Mouse (Mus musculus) CH12.LX (cell line): ENCODE measurements around the gene Eral1. TPM values are rescaled to one million over a fixed set of nuclear protein-coding genes. Genes with fewer than 3 reads are reported as not detected.
"Not testable (repeated sequence)": the region's sequence is repeated elsewhere in the genome, so short reads cannot be mapped to it uniquely, and the experiment has no call there.

Source experiments
- DNase-seq: peaks from one replicate; pipeline ENCODE4 v3.0.0-alpha.2; 2013; ENCODE audit errors: extremely low read depth
- H3K27ac ChIP-seq: 2 replicates; pipeline ENCODE4 v1.5.1; 2012; ENCODE audit warnings: low read depth, mild to moderate bottlenecking, control low read depth, moderate library complexity; ENCODE audit not compliant: insufficient read depth
- H3K27me3 ChIP-seq: replicated peaks from 2 replicates; pipeline ENCODE3; 2012; ENCODE audit warnings: inconsistent platforms
- H3K36me3 ChIP-seq, 2 experiments: replicated peaks in 1 of 2; 2 replicates each; pipeline versions ENCODE3 to v1.6.1; 2012; ENCODE audit warnings: inconsistent platforms in 1 of 2, low read length in 1 of 2, mild to moderate bottlenecking in 1 of 2, mixed read lengths in 1 of 2, moderate library complexity in 1 of 2; ENCODE audit not compliant: control insufficient read depth in 1 of 2, insufficient read depth in 1 of 2
- H3K4me1 ChIP-seq, 2 experiments: 2 replicates each; pipeline ENCODE4 v1.6.1; 2012; ENCODE audit warnings: inconsistent platforms in 1 of 2, moderate library complexity in 1 of 2; ENCODE audit not compliant: insufficient read depth in 2 of 2, control insufficient read depth in 1 of 2
- H3K4me2 ChIP-seq: 2 replicates; pipeline ENCODE4 v1.6.1; 2012; ENCODE audit warnings: low read depth, mild to moderate bottlenecking, control low read depth; ENCODE audit not compliant: poor library complexity, insufficient read depth, severe bottlenecking
- H3K4me3 ChIP-seq, 3 experiments: fragments of 150-350 bp in 1 of 3; sonication (generic) in 1 of 3; replicated peaks in 1 of 3; 2 replicates each; pipeline versions ENCODE3 to v1.5.1; 2011 to 2012; ENCODE audit warnings: low read depth in 2 of 3, low read length in 2 of 3, mild to moderate bottlenecking in 2 of 3, moderate library complexity in 2 of 3, control low read depth in 1 of 3, improper control_type of control experiment in 1 of 3, inconsistent platforms in 1 of 3, mixed read lengths in 1 of 3; ENCODE audit not compliant: poor library complexity in 1 of 3
- H3K79me2 ChIP-seq: replicated peaks from 2 replicates; pipeline ENCODE4 v1.6.1; 2012; ENCODE audit warnings: mild to moderate bottlenecking, moderate library complexity; ENCODE audit not compliant: control insufficient read depth, poor library complexity, insufficient read depth, severe bottlenecking; ENCODE audit errors: extremely low read depth
- H3K9ac ChIP-seq: 2 replicates; pipeline ENCODE4 v1.6.1; 2012; ENCODE audit warnings: low read depth, mild to moderate bottlenecking, control low read depth, moderate library complexity; ENCODE audit not compliant: insufficient read depth
- H3K9me3 ChIP-seq: replicated peaks from 2 replicates; pipeline ENCODE3; 2012; ENCODE audit warnings: low read length, inconsistent platforms, mixed read lengths
- CHD1 ChIP-seq: IDR thresholded peaks from 2 replicates; pipeline ENCODE4 v1.6.1; 2012; ENCODE audit warnings: low read depth, low read length, improper control_type of control experiment, inconsistent platforms
- CTCF ChIP-seq, 2 experiments: IDR thresholded peaks in 1 of 2; conservative IDR thresholded peaks in 1 of 2; 2 replicates each; pipeline ENCODE4 v1.5.1; 2011 to 2012; ENCODE audit warnings: low read depth in 2 of 2, low read length in 2 of 2, improper control_type of control experiment in 1 of 2, inconsistent platforms in 1 of 2, mild to moderate bottlenecking in 1 of 2, moderate library complexity in 1 of 2
- ELF1 ChIP-seq: IDR thresholded peaks from 2 replicates; pipeline ENCODE4 v1.6.1; 2014; ENCODE audit warnings: low read depth, mild to moderate bottlenecking, inconsistent platforms, low read length, improper control_type of control experiment
- GABPA ChIP-seq: IDR thresholded peaks from 2 replicates; pipeline ENCODE4 v1.6.1; 2012; ENCODE audit warnings: low read depth, low read length, improper control_type of control experiment, inconsistent platforms; ENCODE audit not compliant: insufficient replicate concordance
- MAX ChIP-seq: IDR thresholded peaks from 2 replicates; pipeline ENCODE4 v1.6.1; 2011; ENCODE audit warnings: low read length, improper control_type of control experiment
- MAZ ChIP-seq: IDR thresholded peaks from 2 replicates; pipeline ENCODE4 v1.6.1; 2012; ENCODE audit warnings: low read depth, mild to moderate bottlenecking, inconsistent platforms, low read length, improper control_type of control experiment, moderate library complexity
- MXI1 ChIP-seq: IDR thresholded peaks from 2 replicates; pipeline ENCODE4 v1.6.1; 2011; ENCODE audit warnings: mild to moderate bottlenecking, low read depth, low read length, improper control_type of control experiment
- NELFE ChIP-seq: IDR thresholded peaks from 2 replicates; pipeline ENCODE4 v1.6.1; 2011; ENCODE audit warnings: low read depth, low read length, improper control_type of control experiment
- POLR2A ChIP-seq: IDR thresholded peaks from 2 replicates; pipeline ENCODE4 v1.6.1; 2011; ENCODE audit warnings: low read depth, mild to moderate bottlenecking, improper control_type of control experiment, low read length
- SMC3 ChIP-seq: IDR thresholded peaks from 2 replicates; pipeline ENCODE4 v1.6.1; 2011; ENCODE audit warnings: low read depth, low read length, improper control_type of control experiment
- TBP ChIP-seq: conservative IDR thresholded peaks from 2 replicates; pipeline ENCODE4 v1.6.1; 2011; ENCODE audit warnings: low read depth, low read length, improper control_type of control experiment
- TCF12 ChIP-seq: IDR thresholded peaks from 2 replicates; pipeline ENCODE4 v1.6.1; 2014; ENCODE audit warnings: low read depth, mild to moderate bottlenecking, inconsistent platforms, low read length, improper control_type of control experiment
- USF2 ChIP-seq: conservative IDR thresholded peaks from 2 replicates; pipeline ENCODE4 v1.6.1; 2011; ENCODE audit warnings: low read depth, low read length, improper control_type of control experiment
- ZMIZ1 ChIP-seq: IDR thresholded peaks from 2 replicates; pipeline ENCODE4 v1.6.1; 2012; ENCODE audit warnings: low read depth, mild to moderate bottlenecking, inconsistent platforms, low read length, improper control_type of control experiment
- dilution Hi-C: fragments of 300-500 bp; cut with MboI; formaldehyde crosslinking; loops from 2 replicates; pipeline ENCODE4 v1.14.3; 2020; ENCODE audit warnings: low sequenced_read_pairs; ENCODE audit not compliant: extremely low pct_unique_long_range_greater_than_20kb, extremely low pct_ligation_motif_present
- in situ Hi-C: fragments of 300-500 bp; cut with MboI; formaldehyde crosslinking; loops from 3 replicates; pipeline ENCODE4 v1.14.3; 2019; ENCODE audit warnings: low sequenced_read_pairs, low pct_ligation_motif_present, low pct_unique_long_range_greater_than_20kb, mixed read lengths
- polyA plus RNA-seq: library from polyadenylated mRNA; unstranded; fragments of >175 nt; gene quantifications from 2 replicates; pipeline ENCODE4 v1.2.1, GENCODE M21; 2012; ENCODE audit warnings: low read depth; ENCODE audit not compliant: insufficient read length
- total RNA-seq, 2 experiments: library from RNA; depleted of rRNA; stranded (reverse); fragments of 300-350 nt in 1 of 2; fragments of >200 nt in 1 of 2; gene quantifications; 2 replicates each; pipeline ENCODE4 v1.2.3; 2012 to 2014

Gene Eral1
- total and polyA plus RNA-seq, 3 experiments = 39.1 to 43.2 (median 41.5) TPM

DNA sequence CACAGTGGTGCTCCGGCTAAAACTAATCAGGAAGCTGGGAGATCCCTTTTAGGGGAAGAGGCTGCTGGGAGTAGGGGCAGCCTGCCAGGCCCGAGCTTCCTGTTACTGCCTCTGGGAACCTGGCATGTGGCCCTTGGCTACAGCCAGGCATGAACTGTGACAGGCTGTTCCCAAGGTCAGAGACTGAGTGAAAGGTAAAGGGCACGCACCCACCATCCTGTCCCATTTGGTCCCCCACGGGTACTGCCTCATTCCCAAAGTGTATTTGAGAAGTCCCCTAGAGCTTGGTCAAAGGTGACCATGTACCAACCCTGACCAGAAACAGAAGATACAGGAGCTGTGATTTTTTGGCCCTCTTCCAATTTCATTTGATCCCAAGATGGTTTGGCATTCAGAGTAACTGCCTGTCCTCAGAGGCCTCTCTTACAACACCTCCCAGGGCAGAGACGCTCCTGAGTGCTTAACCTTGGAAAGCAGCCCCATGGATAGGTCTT lies 35.4 kb downstream of the Eral1 start:
- TF ChIP-seq TCF12 = no peak
- no peak for TF ChIP-seq MXI1
- TF ChIP-seq CHD1 = no peak
- TF ChIP-seq TBP = no peak
- TF ChIP-seq ELF1 = no peak
- TF ChIP-seq ZMIZ1 = no peak
- TF ChIP-seq USF2 = no peak
- no peak for TF ChIP-seq MAZ
- no peak for TF ChIP-seq GABPA
- TF ChIP-seq NELFE = no peak
- no peak for TF ChIP-seq POLR2A
- no peak for TF ChIP-seq MAX
- H3K4me1 ChIP-seq = peaks cover 0 to 8% of the 10 kb centered on the region in 2 experiments; a peak in 2 of 4 replicates
- no peaks in the 10 kb centered on the region for H3K79me2 ChIP-seq
- peaks cover 0 to 6% of the 10 kb centered on the region in 2 experiments for H3K36me3 ChIP-seq
- in situ Hi-C loops (no loop called here), dilution Hi-C loops (no loop called here)
- no peak overlapping the region for H3K4me2 ChIP-seq
- no peak overlapping the region for H3K9ac ChIP-seq
- no peak for DNase-seq
- no peak overlapping the region for H3K4me3 ChIP-seq
- H3K9me3 ChIP-seq = no peaks in the 10 kb centered on the region
- H3K27ac ChIP-seq = no peak overlapping the region
- no peaks in the 10 kb centered on the region for H3K27me3 ChIP-seq

DNA sequence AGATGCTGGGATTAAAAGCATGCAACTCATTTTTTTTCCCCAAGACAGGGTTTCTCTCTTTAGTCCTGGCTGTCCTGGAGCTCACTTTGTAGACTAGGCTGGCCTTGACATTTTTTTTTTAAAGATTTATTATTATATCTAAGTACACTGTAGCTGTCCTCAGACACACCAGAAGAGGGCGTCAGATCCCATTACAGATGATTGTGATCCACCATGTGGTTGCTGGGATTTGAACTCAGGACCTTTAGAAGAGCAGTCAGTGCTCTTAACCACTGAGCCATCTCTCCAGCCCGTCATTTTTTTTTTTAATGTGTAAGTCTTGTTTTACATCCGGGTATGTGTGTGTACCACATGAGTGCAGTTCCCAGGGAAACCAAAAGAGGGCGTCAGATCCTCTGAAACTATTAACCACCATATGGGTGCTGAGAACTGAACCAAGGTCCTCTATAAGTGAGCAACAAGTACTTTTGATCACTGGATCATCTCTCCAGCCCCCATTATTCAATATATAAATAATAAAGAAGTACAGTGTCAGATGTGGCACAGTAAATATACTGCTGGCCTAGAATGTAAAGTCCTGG lies 37.8 kb downstream of the Eral1 start:
- H3K27me3 ChIP-seq, H3K4me2 ChIP-seq, H3K9me3 ChIP-seq, H3K79me2 ChIP-seq, dilution Hi-C loops, H3K9ac ChIP-seq, in situ Hi-C loops, DNase-seq, H3K27ac ChIP-seq, H3K4me3 ChIP-seq: not testable (repeated sequence)
- peak in 1 of 2 experiments; percentile 33; a peak in 2 of 4 replicates for TF ChIP-seq CTCF (conservative IDR thresholded peaks at IDR 0.05 in 1 of 2, IDR thresholded peaks at IDR 0.05 in 1 of 2; ENCODE audit: low read depth in 2 of 2, low read length in 2 of 2)
- Histone ChIP-seq H3K36me3 (peaks cover 0 to 13% of the 10 kb centered on the region in 2 experiments), H3K4me1 (peaks cover 0 to 11% of the 10 kb centered on the region in 2 experiments; a peak in 2 of 4 replicates)

DNA sequence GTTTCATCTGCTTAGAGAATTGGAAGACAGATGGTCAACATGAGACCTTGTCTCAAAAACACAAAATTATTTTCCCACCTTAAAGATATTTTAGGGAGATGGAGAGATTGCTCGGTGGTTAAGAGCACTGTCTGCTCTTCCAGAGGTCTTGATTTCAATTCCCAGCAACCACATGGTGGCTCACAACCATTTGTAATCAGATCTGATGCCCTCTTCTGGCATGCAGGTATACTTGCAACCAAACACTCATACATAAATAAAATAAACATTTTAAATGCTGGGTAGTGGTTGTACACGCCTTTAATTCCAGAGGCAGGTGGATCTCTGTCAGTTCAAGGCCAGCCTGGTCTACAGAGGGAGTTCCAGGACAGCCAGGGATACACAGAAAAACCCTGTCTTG lies 39.3 kb downstream of the Eral1 start:
- DNase-seq = no peak
- no peak overlapping the region for H3K4me2 ChIP-seq
- H3K27me3 ChIP-seq = no peaks in the 10 kb centered on the region
- dilution Hi-C loops (no loop called here), in situ Hi-C loops (no loop called here)
- peaks cover 0 to 22% of the 10 kb centered on the region in 2 experiments for H3K36me3 ChIP-seq
- no peak overlapping the region for H3K27ac ChIP-seq
- H3K79me2 ChIP-seq = no peaks in the 10 kb centered on the region
- H3K9ac ChIP-seq = no peak overlapping the region
- H3K4me3 ChIP-seq = no peak overlapping the region
- H3K9me3 ChIP-seq = no peaks in the 10 kb centered on the region
- peaks cover 0 to 16% of the 10 kb centered on the region in 2 experiments; a peak in 2 of 4 replicates for H3K4me1 ChIP-seq
- TF ChIP-seq CTCF (conservative IDR thresholded peaks at IDR 0.05 in 1 of 2, IDR thresholded peaks at IDR 0.05 in 1 of 2; ENCODE audit: low read depth in 2 of 2, low read length in 2 of 2) = peak in 1 of 2 experiments; percentile 72; a peak in 2 of 4 replicates
- peak; percentile 6; the same call in 1 of the 2 replicates for TF ChIP-seq SMC3
- no peak for TF ChIP-seq ZMIZ1
